Mouse (Mus musculus): ENCODE results near the gene Zbtb22.

DNA sequence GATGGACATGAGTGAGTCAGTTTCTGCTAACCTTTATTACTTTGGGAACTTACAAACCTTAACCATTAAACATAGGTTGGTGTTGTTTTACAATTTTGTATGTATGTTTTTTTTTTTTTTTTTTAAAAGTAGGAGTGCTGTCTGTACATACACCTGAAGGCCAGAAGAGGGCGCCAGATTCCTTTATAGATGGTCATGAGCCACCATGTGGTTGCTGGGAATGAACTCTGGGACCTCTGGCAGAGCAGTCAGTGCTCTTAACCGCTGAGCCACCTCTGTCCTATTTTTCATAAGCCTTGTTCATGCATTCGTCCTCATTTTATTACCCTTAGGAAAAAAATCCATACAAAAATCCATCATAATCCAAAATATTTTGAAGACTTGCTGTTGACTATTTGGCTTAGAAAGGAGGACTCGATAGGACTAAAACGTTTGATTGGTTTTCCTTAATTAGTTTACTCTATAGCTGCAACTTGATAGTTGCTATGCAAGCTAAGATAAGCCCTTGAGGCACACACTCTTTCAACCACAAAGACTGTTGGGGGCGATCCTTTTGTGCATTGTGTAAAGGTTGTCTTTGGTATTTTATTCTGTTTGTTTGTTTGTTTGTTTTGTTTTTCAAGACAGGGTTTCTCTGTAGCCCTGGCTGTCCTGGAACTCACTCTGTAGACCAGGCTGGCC, 18.4 kb upstream of the Zbtb22 start:
- TF ChIP-seq POLR2A (IDR thresholded peaks at IDR 0.05; ENCODE audit: low read depth, low read length) (no peak), CTCF (IDR thresholded peaks at IDR 0.05; ENCODE audit: extremely low read depth, insufficient read depth, insufficient read length, insufficient replicate concordance) (peak; percentile 57; the same call in 1 of the 2 replicates)

All from spleen, adult 2 months (tissue).